Mouse (Mus musculus) c-Kit-positive CD71-negative TER-119-negative erythroid progenitor cells, embryonic 14.5 days (primary cell): ENCODE measurements at regions not wholly inside any gene's neighbourhood (a gene's known extent, or its start where the extent isn't known, plus 50 kb on each side); places are given as distances from the start of the nearest gene placed in this dataset.

ENCODE experiments used
- DNase-seq: peaks from one replicate; pipeline ENCODE4 v3.0.0-alpha.2; 2013; ENCODE audit warnings: low read depth

- no peak for DNase-seq
Observed at GRCm38 (mm10) chr6:31165011-31165410, 206.1 kb upstream of the Klf14 start.

- no peak for DNase-seq
Observed at GRCm38 (mm10) chr6:31166347-31166746, 207.5 kb upstream of the Klf14 start.

GRCm38 (mm10) chr6:31167732-31168131, 208.9 kb upstream of the Klf14 start:
- DNase-seq: no peak

DNA sequence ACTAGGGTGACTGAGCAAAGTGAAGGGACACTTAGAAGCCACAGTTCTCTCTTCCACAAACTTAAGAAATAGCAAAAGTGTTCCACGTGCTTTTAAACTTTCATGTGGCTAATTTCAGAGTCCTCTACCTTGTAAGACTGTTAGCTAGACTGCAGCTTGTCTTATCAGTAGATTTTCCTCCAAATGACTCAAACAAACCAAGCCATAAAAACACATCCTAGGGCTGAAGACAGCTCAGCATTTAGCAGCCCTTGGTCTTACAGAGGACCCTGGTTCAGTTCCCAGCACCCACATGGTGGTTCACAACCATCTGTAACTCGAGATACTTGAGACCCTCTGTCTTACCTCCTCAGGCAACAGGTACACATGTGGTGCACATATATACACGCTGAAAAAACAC, 209.9 kb upstream of the Klf14 start:
- no peak for DNase-seq

DNA sequence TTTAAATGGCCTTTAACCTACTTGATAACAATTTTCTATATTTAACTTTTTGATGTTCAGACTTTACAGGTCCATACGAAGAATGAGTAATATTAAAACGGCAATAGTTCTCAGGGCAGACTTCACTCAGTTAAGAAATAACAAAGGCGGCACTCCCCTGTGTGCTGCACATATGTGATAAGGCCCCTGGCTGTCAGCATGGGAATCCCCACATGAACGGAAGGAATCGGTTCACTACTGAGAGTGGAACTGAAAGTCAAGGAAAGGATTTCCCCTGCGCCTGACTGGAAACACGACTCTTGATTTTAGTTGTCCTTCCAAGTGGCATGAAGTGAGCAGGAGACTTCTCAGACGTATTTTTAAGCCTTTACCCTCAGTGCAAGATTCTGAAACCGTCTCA, 210.5 kb upstream of the Klf14 start:
- no peak for DNase-seq

- no peak for DNase-seq
Observed at GRCm38 (mm10) chr6:31169868-31170600, 211.2 kb upstream of the Klf14 start.

GRCm38 (mm10) chr6:31171831-31172569, 213.1 kb upstream of the Klf14 start:
- no peak for DNase-seq

- DNase-seq: no peak
Observed at GRCm38 (mm10) chr6:31175769-31176168, 216.9 kb upstream of the Klf14 start.

DNA sequence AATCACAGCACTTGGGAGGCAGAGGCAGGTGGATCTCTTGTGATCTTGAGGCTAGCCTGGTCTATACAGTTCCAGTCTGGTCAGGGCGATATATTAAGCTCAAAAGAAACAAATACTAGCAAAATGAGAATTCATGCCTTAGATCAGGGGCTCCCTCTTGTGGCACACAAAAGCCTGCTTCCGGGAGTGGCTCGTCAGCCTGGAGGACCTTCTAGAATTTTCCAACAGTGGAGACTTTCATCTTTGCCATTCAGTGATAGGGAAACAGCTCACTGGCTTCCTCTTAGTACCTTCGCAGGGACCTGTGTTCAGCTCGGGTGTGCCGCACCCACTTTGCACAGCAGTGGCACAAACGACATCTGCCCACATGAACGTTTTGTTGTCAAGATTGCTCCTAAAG, 217.5 kb upstream of the Klf14 start:
- DNase-seq: no peak

- DNase-seq: no peak
Observed at GRCm38 (mm10) chr6:31176831-31177230, 218.0 kb upstream of the Klf14 start.

GRCm38 (mm10) chr6:31178201-31178880, 219.5 kb upstream of the Klf14 start:
- no peak for DNase-seq

GRCm38 (mm10) chr6:31182284-31182683, 216.3 kb upstream of the Mkln1 start:
- DNase-seq: no peak

DNA sequence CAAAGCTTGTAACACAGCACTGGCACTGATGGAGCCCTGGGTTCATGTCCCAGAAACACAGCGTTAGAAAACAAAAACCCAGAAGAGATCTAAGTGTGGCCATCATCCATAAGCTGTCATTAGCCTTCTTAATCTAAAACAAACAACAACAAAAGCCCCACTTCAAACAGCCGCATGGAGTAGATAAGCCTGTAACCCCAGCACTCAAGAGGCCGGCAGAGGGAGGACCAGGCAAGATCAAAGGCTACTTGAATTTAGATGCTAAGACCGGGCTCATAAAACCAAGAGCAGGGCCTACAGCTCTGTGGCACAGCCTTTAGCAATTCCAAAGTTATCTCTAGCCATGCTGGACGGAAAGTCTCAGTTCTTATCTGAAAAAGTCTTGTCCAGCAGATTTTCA, 215.4 kb upstream of the Mkln1 start:
- DNase-seq: no peak

GRCm38 (mm10) chr6:31184554-31184953, 214.0 kb upstream of the Mkln1 start:
- no peak for DNase-seq

DNA sequence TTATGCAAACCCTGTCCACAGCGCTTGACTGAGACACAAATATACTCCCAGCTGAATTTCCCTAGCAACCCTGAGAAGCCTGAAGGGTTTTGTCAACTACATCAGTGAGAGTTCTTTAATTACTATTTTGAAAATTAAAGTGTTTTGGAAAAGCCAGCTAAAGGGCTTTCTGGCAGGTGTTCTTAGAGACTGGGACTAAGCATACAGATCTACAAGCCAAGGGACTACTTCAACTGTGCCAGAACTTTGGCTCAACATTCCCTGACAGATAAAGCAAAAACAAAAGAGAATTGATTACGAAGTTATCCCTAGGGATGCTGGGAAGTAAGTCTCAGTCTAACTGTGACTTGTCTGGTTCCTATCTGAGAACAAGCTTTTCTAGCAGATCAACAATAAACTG, 213.4 kb upstream of the Mkln1 start:
- no peak for DNase-seq

GRCm38 (mm10) chr6:31188066-31188465, 210.5 kb upstream of the Mkln1 start:
- DNase-seq: no peak

- no peak for DNase-seq
Observed at GRCm38 (mm10) chr6:31189060-31189459, 209.5 kb upstream of the Mkln1 start.

GRCm38 (mm10) chr6:31190070-31190469, 208.5 kb upstream of the Mkln1 start:
- no peak for DNase-seq

DNA sequence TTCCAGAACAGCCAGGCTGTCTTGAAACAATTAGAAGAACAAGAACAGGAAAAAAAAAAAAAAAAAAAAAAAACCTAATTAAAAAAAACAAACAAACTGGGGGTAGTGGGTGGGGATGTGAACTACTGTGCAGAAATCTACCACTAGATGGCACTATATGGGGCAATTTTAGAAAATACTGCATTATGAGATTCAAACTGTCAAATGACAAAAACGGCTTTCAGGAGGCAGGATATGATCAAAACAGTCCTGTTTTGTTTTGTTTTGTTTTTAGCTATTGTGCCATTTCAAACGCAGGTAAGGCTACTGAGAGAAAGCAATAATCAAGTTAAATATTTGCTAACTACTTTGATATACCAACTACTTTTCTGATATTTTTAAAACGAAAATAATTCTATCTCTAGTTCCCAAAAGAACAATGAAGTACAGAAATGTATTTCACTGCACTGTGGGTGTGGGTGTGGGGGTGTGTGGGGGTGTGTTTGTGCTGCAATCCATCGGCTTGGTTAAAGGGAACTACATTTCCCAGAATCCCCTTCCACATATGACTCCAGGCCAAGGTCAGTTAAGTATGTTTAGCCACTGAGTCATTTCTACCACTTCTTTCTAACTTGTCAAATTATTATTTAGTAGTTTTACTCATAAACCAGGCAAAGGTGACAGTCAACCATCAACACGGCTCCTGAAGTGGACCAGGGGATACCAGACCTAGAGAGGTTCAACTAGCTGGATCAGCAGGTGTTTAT, 207.7 kb upstream of the Mkln1 start:
- DNase-seq: peak; percentile 43

DNA sequence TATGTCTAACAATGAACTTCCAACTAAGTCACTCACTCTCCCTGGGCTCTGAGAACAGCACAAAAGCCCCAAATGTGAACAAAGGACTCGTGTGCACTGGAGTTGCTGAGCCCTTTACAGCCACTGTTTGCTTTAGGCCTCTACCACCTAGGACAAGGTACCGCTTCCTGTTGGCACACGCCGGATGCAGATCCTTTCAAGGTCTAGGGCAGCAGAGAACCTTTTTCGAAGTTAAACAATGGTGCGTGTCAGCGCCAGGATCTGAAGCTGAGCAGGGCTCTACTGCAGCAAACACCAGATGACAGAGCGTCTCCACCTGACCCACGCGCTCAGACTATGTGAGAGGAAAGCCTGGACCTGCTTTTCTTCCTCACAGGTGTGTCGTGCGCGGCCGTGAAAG, 207.0 kb upstream of the Mkln1 start:
- no peak for DNase-seq

GRCm38 (mm10) chr6:31192197-31192596, 206.3 kb upstream of the Mkln1 start:
- DNase-seq: no peak

DNA sequence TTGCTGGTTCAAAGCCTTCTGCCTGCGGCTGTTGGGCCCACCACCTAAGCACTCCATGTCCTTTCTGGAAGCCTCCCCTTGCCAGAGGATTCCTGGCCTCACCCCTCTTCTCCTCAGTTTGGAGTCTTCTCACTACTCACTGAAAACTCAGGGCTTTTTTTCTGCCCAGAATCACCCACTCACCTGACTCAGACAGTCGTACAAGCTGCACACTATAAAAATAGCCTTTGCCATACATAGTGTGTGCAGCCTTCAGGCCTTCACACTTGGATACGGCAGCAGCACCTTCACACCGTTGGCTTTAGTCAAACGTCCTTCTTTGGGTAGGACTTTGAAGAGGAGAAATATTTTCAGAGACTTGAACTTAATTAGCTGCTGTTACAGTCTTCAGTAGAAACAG, 205.3 kb upstream of the Mkln1 start:
- no peak for DNase-seq
